Mouse (Mus musculus) hindbrain, postnatal 0 days (tissue): Measurements from ENCODE around the gene Drc3. TPM values are rescaled to one million over a fixed set of nuclear protein-coding genes. Genes with fewer than 3 reads are reported as not detected.

Experiments
- ATAC-seq: fragments of 200-750 bp; cut with Nextera tagmentation; 2 replicates; pipeline ENCODE4 v1.8.0; 2017; ENCODE audit warnings: mild to moderate bottlenecking, moderate TSS enrichment, moderate library complexity
- DNase-seq: peaks from one replicate; pipeline ENCODE4 v3.0.0-alpha.2; 2015; ENCODE audit warnings: low spot score
- H3K27ac ChIP-seq: fragments of 300-500 bp; sonication (generic); 2 replicates; pipeline ENCODE4 v1.5.1; 2014; ENCODE audit warnings: mild to moderate bottlenecking
- H3K27me3 ChIP-seq: fragments of 300-500 bp; sonication (generic); 2 replicates; pipeline ENCODE4 v1.6.1; 2014; ENCODE audit warnings: low read length, mixed read lengths; ENCODE audit not compliant: insufficient read depth
- H3K36me3 ChIP-seq: fragments of 300-500 bp; sonication (generic); 2 replicates; pipeline ENCODE4 v1.6.1; 2014; ENCODE audit warnings: low read length, mixed read lengths; ENCODE audit not compliant: insufficient read depth
- H3K4me1 ChIP-seq: fragments of 300-500 bp; sonication (generic); 2 replicates; pipeline ENCODE4 v1.6.1; 2014; ENCODE audit warnings: antibody characterized with exemption, low read length, mixed read lengths; ENCODE audit not compliant: insufficient read depth
- H3K4me2 ChIP-seq: fragments of 300-500 bp; sonication (generic); 2 replicates; pipeline ENCODE4 v1.6.1; 2014; ENCODE audit warnings: low read depth, mild to moderate bottlenecking, low read length, moderate library complexity, mixed read lengths
- H3K4me3 ChIP-seq: fragments of 300-500 bp; sonication (generic); 2 replicates; pipeline ENCODE4 v1.5.1; 2014; ENCODE audit warnings: low read length
- H3K9ac ChIP-seq: fragments of 300-500 bp; sonication (generic); replicated peaks from 2 replicates; pipeline ENCODE4 v1.6.1; 2014; ENCODE audit warnings: mild to moderate bottlenecking, low read length, moderate library complexity, mixed read lengths
- H3K9me3 ChIP-seq: fragments of 300-500 bp; sonication (generic); 2 replicates; pipeline ENCODE4 v1.6.1; 2016; ENCODE audit warnings: low read length, mixed read lengths
- CTCF ChIP-seq: IDR thresholded peaks from 2 replicates; pipeline ENCODE4 v1.5.1; 2016; ENCODE audit warnings: antibody characterized with exemption, control low read depth, low read depth
- WGBS: fragments of 180-500 bp; shearing (Covaris S2); extraction: QIAGEN DNeasy Blood & Tissue Kit; methylation state at CpG from one replicate; pipeline ENCODE4 v1.1.7; 2014; 5-methylcytosine and 5-hydroxymethylcytosine counted together
- polyA plus RNA-seq: library from polyadenylated mRNA; unstranded; fragments of >200 nt; fragmentation: Nextera tagmentation; extraction: Ambion mirVana; gene quantifications from 2 replicates; pipeline ENCODE4 v1.2.1, GENCODE M21; 2015
- total RNA-seq: library from RNA; depleted of rRNA; stranded (reverse); fragments of >200 nt; gene quantifications from 2 replicates; pipeline ENCODE4 v1.2.3, GENCODE M21; 2014

The Drc3 gene
- total and polyA plus RNA-seq, 2 experiments from 2014 or later, result 6.8 to 8.4 TPM

DNA sequence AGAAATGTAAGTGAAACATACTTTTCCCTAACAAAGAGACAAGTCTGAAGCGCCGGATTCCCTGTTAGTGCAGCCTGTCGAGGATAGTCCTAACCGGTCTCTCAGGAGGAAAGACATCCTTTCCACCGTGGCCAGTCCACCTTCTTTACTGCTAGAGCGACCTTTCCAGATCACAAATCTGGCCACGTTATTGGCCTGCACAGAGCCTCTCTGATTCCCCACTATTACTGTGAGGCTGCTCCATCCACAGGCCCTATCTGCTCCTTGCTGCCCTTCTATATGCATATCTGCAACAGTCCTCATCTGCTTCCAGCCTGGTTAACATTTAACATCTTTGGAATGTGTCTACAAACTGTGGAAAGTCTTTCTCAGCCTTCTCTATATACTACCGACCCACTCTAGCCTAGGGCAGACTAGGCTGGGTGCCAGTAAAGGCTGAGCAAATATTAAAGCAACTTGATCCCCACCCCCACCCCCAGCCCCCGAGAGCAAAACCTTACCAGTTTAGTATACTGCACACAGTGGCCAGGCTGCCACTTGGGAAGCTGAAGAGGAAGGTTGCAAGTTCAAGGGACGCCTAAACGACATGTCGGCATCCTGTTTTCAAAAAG, 44.5 kb upstream of the Drc3 start:
- DNase-seq (no peak), ATAC-seq (no peak)
- no peak overlapping the region for H3K27ac ChIP-seq
- 70% methylated on average over 12 of the region's 12 CpGs for WGBS
- H3K4me3 ChIP-seq, result no peak overlapping the region
- H3K4me1 ChIP-seq, result peaks cover 27% of the 10 kb centered on the region
- no peak for TF ChIP-seq CTCF
- H3K4me2 ChIP-seq, result no peak overlapping the region
- H3K36me3 ChIP-seq, result no peaks in the 10 kb centered on the region
- no peak overlapping the region for H3K9ac ChIP-seq
- no peaks in the 10 kb centered on the region for H3K9me3 ChIP-seq
- no peaks in the 10 kb centered on the region for H3K27me3 ChIP-seq

GRCm38 (mm10) chr11:60309875-60310274, 43.3 kb upstream of the Drc3 start:
- no peak for TF ChIP-seq CTCF
- no peaks in the 10 kb centered on the region for H3K9me3 ChIP-seq
- DNase-seq (no peak), ATAC-seq (no peak)
- H3K4me3 ChIP-seq, result no peak overlapping the region
- H3K27ac ChIP-seq, result no peak overlapping the region
- no peak overlapping the region for H3K9ac ChIP-seq
- no peaks in the 10 kb centered on the region for H3K36me3 ChIP-seq
- H3K4me2 ChIP-seq, result no peak overlapping the region
- H3K27me3 ChIP-seq, result no peaks in the 10 kb centered on the region
- peaks cover 27% of the 10 kb centered on the region for H3K4me1 ChIP-seq

DNA sequence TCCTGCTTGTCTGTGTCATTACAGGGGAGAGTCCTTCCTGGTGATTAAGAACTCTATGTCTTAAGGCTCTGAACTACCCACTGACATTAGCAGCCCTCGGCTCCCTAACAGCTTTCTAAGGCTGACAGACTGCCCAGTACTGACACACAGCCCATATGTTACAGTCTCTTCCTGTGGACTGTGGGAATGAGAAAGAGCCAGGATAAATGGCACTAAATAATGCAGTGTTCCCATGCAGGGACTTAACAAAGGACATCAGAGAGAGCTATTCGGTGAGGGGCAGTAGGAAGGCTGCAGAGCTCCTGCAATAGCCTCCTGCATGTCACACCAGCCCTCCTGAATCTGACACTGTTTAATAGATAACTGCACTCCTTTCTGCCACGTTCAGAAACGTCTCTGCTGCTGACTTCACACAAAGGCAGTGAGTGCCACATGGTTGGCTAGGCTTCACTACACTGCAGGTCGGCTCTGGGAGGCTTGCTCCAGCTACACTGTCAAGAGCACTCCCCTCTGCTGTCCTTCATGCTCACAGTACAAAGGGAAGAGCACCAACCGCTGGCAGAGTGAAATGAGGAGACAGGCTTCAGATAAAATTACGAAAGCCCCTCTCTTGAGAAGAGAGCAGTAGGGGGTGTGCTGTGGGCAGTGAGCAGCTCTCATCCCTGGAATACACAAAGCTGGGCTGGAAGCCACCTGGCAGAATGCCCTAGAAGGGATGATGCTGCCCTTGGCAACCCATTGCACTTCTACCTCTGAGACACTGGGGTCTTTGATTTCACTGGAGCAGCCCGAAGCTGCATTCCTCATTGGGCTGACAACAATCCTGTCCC, 41.9 kb upstream of the Drc3 start:
- 3% methylated on average over 8 of the region's 8 CpGs for WGBS
- Histone ChIP-seq H3K9me3 (no peaks in the 10 kb centered on the region), H3K9ac (peak overlapping the region; percentile 48), H3K4me3 (no peak overlapping the region), H3K27me3 (no peaks in the 10 kb centered on the region), H3K4me1 (peaks cover 27% of the 10 kb centered on the region), H3K27ac (peak overlapping the region; percentile 95), H3K36me3 (no peaks in the 10 kb centered on the region), H3K4me2 (peak overlapping the region; percentile 29)
- DNase-seq (peak; percentile 97), ATAC-seq (peak; percentile 96)
- peak; percentile 49; the same call in 1 of the 2 replicates for TF ChIP-seq CTCF

- H3K27me3 ChIP-seq, result no peaks in the 10 kb centered on the region
- TF ChIP-seq CTCF, result no peak
- ATAC-seq (no peak), DNase-seq (peak; percentile 59)
- H3K36me3 ChIP-seq, result no peaks in the 10 kb centered on the region
- H3K9ac ChIP-seq, result no peak overlapping the region
- no peaks in the 10 kb centered on the region for H3K9me3 ChIP-seq
- no peak overlapping the region for H3K4me3 ChIP-seq
- WGBS, result 25% methylated on average over 7 of the region's 7 CpGs
- peaks cover 24% of the 10 kb centered on the region for H3K4me1 ChIP-seq
- H3K4me2 ChIP-seq, result no peak overlapping the region
- H3K27ac ChIP-seq, result no peak overlapping the region
Observed at GRCm38 (mm10) chr11:60316250-60316649, 36.9 kb upstream of the Drc3 start.

- 57% methylated on average over 8 of the region's 8 CpGs for WGBS
- Histone ChIP-seq H3K27me3 (no peaks in the 10 kb centered on the region), H3K4me3 (no peak overlapping the region), H3K27ac (peak overlapping the region; percentile 5; the same call in 1 of the 2 replicates), H3K9me3 (no peaks in the 10 kb centered on the region), H3K4me2 (no peak overlapping the region), H3K4me1 (peaks cover 18% of the 10 kb centered on the region), H3K9ac (0 out of 2 replicates have a peak overlapping the region, but pooled peaks have one; percentile 10), H3K36me3 (no peaks in the 10 kb centered on the region)
- ATAC-seq (no peak), DNase-seq (no peak)
- TF ChIP-seq CTCF, result no peak
Observed at GRCm38 (mm10) chr11:60316883-60317282, 36.2 kb upstream of the Drc3 start.

GRCm38 (mm10) chr11:60317376-60318102, 35.6 kb upstream of the Drc3 start:
- Histone ChIP-seq H3K27ac (peak overlapping the region; percentile 32; the same call in 1 of the 2 replicates), H3K27me3 (no peaks in the 10 kb centered on the region), H3K4me3 (no peak overlapping the region), H3K4me2 (no peak overlapping the region), H3K4me1 (peaks cover 13% of the 10 kb centered on the region), H3K9ac (0 out of 2 replicates have a peak overlapping the region, but pooled peaks have one; percentile 10), H3K9me3 (no peaks in the 10 kb centered on the region), H3K36me3 (no peaks in the 10 kb centered on the region)
- 61% methylated on average over 7 of the region's 7 CpGs for WGBS
- no peak for TF ChIP-seq CTCF
- ATAC-seq, result no peak
- DNase-seq, result no peak
